Mouse (Mus musculus) intestine, embryonic 14.5 days (tissue): ENCODE data around the gene Tas2r143. TPM values are rescaled to one million over a fixed set of nuclear protein-coding genes. Genes with fewer than 3 reads are reported as not detected.

Experiments
- ATAC-seq: fragments of 200-750 bp; cut with Nextera tagmentation; replicated peaks from 2 replicates; pipeline ENCODE4 v1.8.0; 2017; ENCODE audit warnings: low read depth, moderate number of reproducible peaks, moderate TSS enrichment, moderate library complexity; ENCODE audit not compliant: low FRiP score, low TSS enrichment
- DNase-seq: peaks from one replicate; pipeline ENCODE4 v3.0.0-alpha.2; 2018; ENCODE audit warnings: low spot score
- H3K27ac ChIP-seq: fragments of 300-500 bp; sonication (generic); 2 replicates; pipeline ENCODE4 v1.5.1; 2014; ENCODE audit warnings: low read depth, mild to moderate bottlenecking, control low read depth
- H3K27me3 ChIP-seq: fragments of 300-500 bp; sonication (generic); replicated peaks from 2 replicates; pipeline ENCODE4 v1.6.1; 2014; ENCODE audit warnings: low read length, control low read depth; ENCODE audit not compliant: control insufficient read depth, insufficient read depth
- H3K36me3 ChIP-seq: fragments of 300-500 bp; sonication (generic); 2 replicates; pipeline ENCODE4 v1.6.1; 2014; ENCODE audit warnings: low read length, control low read depth; ENCODE audit not compliant: control insufficient read depth, insufficient read depth
- H3K4me1 ChIP-seq: fragments of 300-500 bp; sonication (generic); replicated peaks from 2 replicates; pipeline ENCODE4 v1.6.1; 2014; ENCODE audit warnings: low read length, control low read depth, mixed read lengths; ENCODE audit not compliant: control insufficient read depth, insufficient read depth
- H3K4me2 ChIP-seq: fragments of 300-500 bp; sonication (generic); 2 replicates; pipeline ENCODE4 v1.6.1; 2014; ENCODE audit warnings: low read length
- H3K4me3 ChIP-seq: fragments of 300-500 bp; sonication (generic); 2 replicates; pipeline ENCODE4 v1.5.1; 2014; ENCODE audit warnings: low read depth, low read length, control low read depth, mixed read lengths
- H3K9ac ChIP-seq: fragments of 300-500 bp; sonication (generic); 2 replicates; pipeline ENCODE4 v1.6.1; 2014; ENCODE audit warnings: mild to moderate bottlenecking, low read length
- H3K9me3 ChIP-seq: fragments of 300-500 bp; sonication (generic); 2 replicates; pipeline ENCODE4 v1.6.1; 2016; ENCODE audit warnings: low read length, control low read depth; ENCODE audit not compliant: control insufficient read depth
- WGBS: fragments of 180-500 bp; shearing (Covaris S2); extraction: QIAGEN DNeasy Blood & Tissue Kit; methylation state at CpG from one replicate; pipeline ENCODE4 v1.1.7; 2014; 5-methylcytosine and 5-hydroxymethylcytosine counted together
- polyA plus RNA-seq: library from polyadenylated mRNA; unstranded; fragments of >200 nt; fragmentation: Nextera tagmentation; extraction: Ambion mirVana; gene quantifications from 2 replicates; pipeline ENCODE4 v1.2.1, GENCODE M21; 2014

Tas2r143 gene
- polyA plus RNA-seq, 1 experiment from 2014 or later, result not detected

GRCm38 (mm10) chr6:42355794-42356600 lies 44.0 kb upstream of the Tas2r143 start:
- WGBS, result 95% methylated on average over 13 of the region's 13 CpGs
- no peak for ATAC-seq
- no peak for DNase-seq
- Histone ChIP-seq H3K4me2 (no peak overlapping the region), H3K36me3 (peaks cover 82% of the 10 kb centered on the region), H3K4me1 (peaks cover 44% of the 10 kb centered on the region), H3K4me3 (no peak overlapping the region), H3K9ac (no peak overlapping the region), H3K27ac (no peak overlapping the region), H3K9me3 (no peaks in the 10 kb centered on the region), H3K27me3 (no peaks in the 10 kb centered on the region)

GRCm38 (mm10) chr6:42356913-42357312 lies 43.1 kb upstream of the Tas2r143 start:
- Histone ChIP-seq H3K9me3 (no peaks in the 10 kb centered on the region), H3K36me3 (peaks cover 84% of the 10 kb centered on the region), H3K4me3 (no peak overlapping the region), H3K27ac (no peak overlapping the region), H3K4me1 (peaks cover 35% of the 10 kb centered on the region), H3K4me2 (no peak overlapping the region), H3K27me3 (no peaks in the 10 kb centered on the region), H3K9ac (no peak overlapping the region)
- WGBS, result 94% methylated on average over 5 of the region's 5 CpGs
- ATAC-seq, result no peak
- no peak for DNase-seq

GRCm38 (mm10) chr6:42357901-42358300 lies 42.1 kb upstream of the Tas2r143 start:
- no peak overlapping the region for H3K4me2 ChIP-seq
- DNase-seq (no peak), ATAC-seq (no peak)
- H3K9me3 ChIP-seq, result no peaks in the 10 kb centered on the region
- H3K27ac ChIP-seq, result no peak overlapping the region
- H3K9ac ChIP-seq, result no peak overlapping the region
- H3K4me3 ChIP-seq, result no peak overlapping the region
- WGBS, result 35% methylated on average over 6 of the region's 6 CpGs
- H3K4me1 ChIP-seq, result peaks cover 25% of the 10 kb centered on the region
- H3K27me3 ChIP-seq, result no peaks in the 10 kb centered on the region
- peaks cover 77% of the 10 kb centered on the region for H3K36me3 ChIP-seq

- no peak for ATAC-seq
- WGBS, result 92% methylated on average over 12 of the region's 12 CpGs
- H3K27ac ChIP-seq, result no peak overlapping the region
Measured at GRCm38 (mm10) chr6:42358901-42359300, 41.1 kb upstream of the Tas2r143 start.

GRCm38 (mm10) chr6:42359364-42360147 lies 40.5 kb upstream of the Tas2r143 start:
- ATAC-seq (no peak), DNase-seq (no peak)
- Histone ChIP-seq H3K36me3 (peaks cover 70% of the 10 kb centered on the region), H3K9me3 (no peaks in the 10 kb centered on the region), H3K4me1 (peaks cover 10% of the 10 kb centered on the region), H3K9ac (no peak overlapping the region), H3K4me3 (no peak overlapping the region), H3K27me3 (no peaks in the 10 kb centered on the region), H3K4me2 (no peak overlapping the region), H3K27ac (0 out of 2 replicates have a peak overlapping the region, but pooled peaks have one; percentile 18)
- 67% methylated on average over 9 of the region's 9 CpGs for WGBS

More at GRCm38 (mm10) chr6:42358901-42359300, 41.1 kb upstream of the Tas2r143 start:
- no peak overlapping the region for H3K4me3 ChIP-seq
- no peaks in the 10 kb centered on the region for H3K27me3 ChIP-seq
- DNase-seq, result no peak
- H3K9me3 ChIP-seq, result no peaks in the 10 kb centered on the region
- H3K9ac ChIP-seq, result no peak overlapping the region
- H3K4me2 ChIP-seq, result no peak overlapping the region
- peaks cover 16% of the 10 kb centered on the region for H3K4me1 ChIP-seq
- H3K36me3 ChIP-seq, result peaks cover 70% of the 10 kb centered on the region

- H3K9me3 ChIP-seq, result no peaks in the 10 kb centered on the region
- ATAC-seq (no peak), DNase-seq (no peak)
- H3K27ac ChIP-seq, result no peak overlapping the region
- H3K4me2 ChIP-seq, result no peak overlapping the region
- H3K4me1 ChIP-seq, result peaks cover 4% of the 10 kb centered on the region; the same call in 1 of the 2 replicates
- H3K4me3 ChIP-seq, result no peak overlapping the region
- H3K36me3 ChIP-seq, result peaks cover 66% of the 10 kb centered on the region
- no peaks in the 10 kb centered on the region for H3K27me3 ChIP-seq
- WGBS, result 90% methylated on average over 6 of the region's 6 CpGs
- no peak overlapping the region for H3K9ac ChIP-seq
Measured at GRCm38 (mm10) chr6:42360231-42360840, 39.7 kb upstream of the Tas2r143 start.

- Histone ChIP-seq H3K4me2 (no peak overlapping the region), H3K36me3 (peaks cover 57% of the 10 kb centered on the region), H3K4me3 (no peak overlapping the region), H3K9me3 (no peaks in the 10 kb centered on the region), H3K27ac (no peak overlapping the region), H3K27me3 (no peaks in the 10 kb centered on the region), H3K9ac (no peak overlapping the region), H3K4me1 (peaks cover 4% of the 10 kb centered on the region; the same call in 1 of the 2 replicates)
- DNase-seq, result no peak
- WGBS, result 88% methylated on average over 13 of the region's 13 CpGs
- no peak for ATAC-seq
Measured at GRCm38 (mm10) chr6:42361041-42361895, 38.8 kb upstream of the Tas2r143 start.

- Histone ChIP-seq H3K27me3 (no peaks in the 10 kb centered on the region), H3K36me3 (peaks cover 49% of the 10 kb centered on the region), H3K27ac (no peak overlapping the region), H3K4me3 (no peak overlapping the region), H3K4me2 (no peak overlapping the region), H3K9ac (no peak overlapping the region), H3K4me1 (peaks cover 4% of the 10 kb centered on the region; the same call in 1 of the 2 replicates), H3K9me3 (no peaks in the 10 kb centered on the region)
- 80% methylated on average over 1 of the region's 1 CpGs for WGBS
- ATAC-seq (no peak), DNase-seq (no peak)
Measured at GRCm38 (mm10) chr6:42362074-42362473, 38.0 kb upstream of the Tas2r143 start.
